Mouse (Mus musculus) megakaryocyte progenitor cell, adult 5-6 weeks (primary cell): Measurements from ENCODE around the gene Kif6. TPM values are rescaled to one million over a fixed set of nuclear protein-coding genes. Genes with fewer than 3 reads are reported as not detected.

Experiments
- ATAC-seq: replicated peaks from 2 replicates; pipeline ENCODE4 v1.8.0; 2016; ENCODE audit warnings: mild to moderate bottlenecking, moderate TSS enrichment, inconsistent platforms; ENCODE audit not compliant: poor library complexity
- total RNA-seq, 2 experiments: library from RNA; stranded (forward) in 1 of 2; stranded (reverse) in 1 of 2; fragments of 157-497, 149-512 nt in 1 of 2; fragments of 200-1000 nt in 1 of 2; gene quantifications; 2 replicates each; pipeline versions ENCODE4 v1.2.3 to v1.2.4; 2015 to 2017

Gene Kif6
- total RNA-seq, 2 experiments from 2014 or later: not detected

DNA sequence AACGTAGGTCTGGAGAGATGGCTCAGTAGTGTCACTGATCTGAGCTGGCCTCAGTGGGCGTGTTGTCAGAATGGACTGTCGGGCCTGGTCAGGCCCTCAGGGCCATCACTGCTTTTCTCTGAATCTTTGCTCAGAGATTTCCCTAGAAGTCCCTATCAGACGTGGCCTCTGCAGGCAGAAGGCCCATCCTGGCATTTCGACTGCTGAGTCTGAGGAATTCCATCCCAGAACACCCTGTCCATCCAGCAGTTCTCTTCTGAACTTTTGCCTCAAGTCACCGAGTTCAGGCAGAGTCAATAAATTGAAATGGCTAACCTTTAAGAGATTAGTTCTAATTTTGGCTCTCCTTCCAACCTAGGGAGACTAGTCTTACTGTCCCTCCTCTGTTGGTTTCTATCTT lies 119.1 kb downstream of the Kif6 start:
- ATAC-seq: no peak

DNA sequence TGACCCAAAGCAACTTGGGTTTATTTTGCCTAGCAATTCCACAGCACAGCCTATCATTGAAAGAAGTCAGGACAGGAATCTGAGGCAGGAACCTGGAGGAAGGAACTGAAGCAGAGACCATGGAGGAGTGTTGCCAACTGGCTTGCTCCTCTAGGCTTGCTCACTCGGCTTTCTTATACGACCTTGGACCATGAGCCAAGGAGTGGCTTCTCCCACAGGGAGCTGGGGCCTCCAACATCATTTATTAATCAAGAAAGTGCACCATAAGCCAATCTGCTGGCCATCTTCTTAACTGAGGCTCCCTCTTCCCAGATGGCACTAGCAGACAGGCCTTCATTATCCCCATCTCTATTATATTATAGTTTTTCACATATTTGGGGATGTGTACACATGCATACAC lies 119.8 kb downstream of the Kif6 start:
- ATAC-seq: no peak

DNA sequence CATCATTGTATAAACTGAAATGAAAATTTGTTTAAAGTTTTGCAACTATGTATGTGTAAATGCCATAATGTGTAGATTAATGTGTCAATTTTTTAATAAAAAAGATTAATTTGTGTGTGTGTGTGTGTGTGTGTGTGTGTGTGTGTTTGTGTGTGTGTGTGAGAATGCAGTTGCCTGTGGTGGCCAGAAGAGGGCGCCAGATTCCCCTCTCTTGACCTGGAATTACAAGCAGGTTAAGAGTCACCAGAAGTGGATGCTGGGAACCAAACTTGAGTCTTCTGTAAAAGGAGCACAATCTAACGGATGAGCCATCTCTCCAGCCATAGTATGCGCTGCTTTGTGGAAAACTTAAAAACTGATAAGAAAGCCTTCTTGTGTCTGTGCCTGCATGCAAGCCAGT lies 121.4 kb downstream of the Kif6 start:
- ATAC-seq: no peak

DNA sequence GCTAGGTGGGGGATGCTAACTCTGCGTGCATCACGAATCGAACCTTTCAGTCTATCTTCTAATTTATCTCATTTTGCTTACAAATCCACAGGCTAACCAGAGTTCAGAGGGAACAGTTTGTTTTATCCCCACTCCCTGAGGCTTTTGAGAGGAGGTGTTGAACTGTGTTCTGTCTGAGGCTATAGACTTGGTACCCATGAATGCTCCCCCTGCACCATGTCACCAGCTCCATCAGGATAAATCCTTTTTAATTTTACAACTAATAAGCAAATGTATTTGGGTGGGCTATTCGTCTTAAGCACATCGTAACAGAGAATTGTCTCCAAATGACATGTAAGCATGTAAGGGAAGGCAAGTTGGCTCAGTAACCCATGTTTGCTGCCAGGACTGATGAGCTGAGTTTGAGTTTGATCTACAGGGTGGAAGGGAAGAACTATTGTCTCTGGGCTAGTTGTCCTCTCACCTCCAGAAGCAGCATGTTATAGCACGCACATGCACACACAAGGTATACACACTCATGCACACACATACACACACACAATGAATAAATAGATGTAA lies 122.4 kb downstream of the Kif6 start:
- no peak for ATAC-seq

DNA sequence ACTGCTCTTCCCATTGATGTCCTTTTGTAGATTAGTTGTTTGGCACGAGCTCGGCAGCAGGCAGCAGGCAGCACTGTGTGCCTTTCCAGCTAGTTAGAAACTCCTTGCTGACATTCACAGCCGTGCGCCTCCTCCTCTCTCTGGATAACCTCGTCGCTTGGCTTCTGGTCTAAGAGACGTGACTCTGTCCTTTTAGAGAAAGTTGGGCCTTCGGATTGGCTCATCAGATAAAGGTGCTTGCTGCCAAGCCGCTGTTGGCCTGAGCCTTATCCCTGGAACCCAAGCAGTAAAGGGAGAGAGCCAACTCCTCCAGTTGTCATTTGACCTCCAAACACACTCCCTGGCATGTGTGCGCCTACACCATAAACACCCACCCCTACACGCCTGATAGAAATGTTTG lies 123.4 kb downstream of the Kif6 start:
- ATAC-seq: no peak

DNA sequence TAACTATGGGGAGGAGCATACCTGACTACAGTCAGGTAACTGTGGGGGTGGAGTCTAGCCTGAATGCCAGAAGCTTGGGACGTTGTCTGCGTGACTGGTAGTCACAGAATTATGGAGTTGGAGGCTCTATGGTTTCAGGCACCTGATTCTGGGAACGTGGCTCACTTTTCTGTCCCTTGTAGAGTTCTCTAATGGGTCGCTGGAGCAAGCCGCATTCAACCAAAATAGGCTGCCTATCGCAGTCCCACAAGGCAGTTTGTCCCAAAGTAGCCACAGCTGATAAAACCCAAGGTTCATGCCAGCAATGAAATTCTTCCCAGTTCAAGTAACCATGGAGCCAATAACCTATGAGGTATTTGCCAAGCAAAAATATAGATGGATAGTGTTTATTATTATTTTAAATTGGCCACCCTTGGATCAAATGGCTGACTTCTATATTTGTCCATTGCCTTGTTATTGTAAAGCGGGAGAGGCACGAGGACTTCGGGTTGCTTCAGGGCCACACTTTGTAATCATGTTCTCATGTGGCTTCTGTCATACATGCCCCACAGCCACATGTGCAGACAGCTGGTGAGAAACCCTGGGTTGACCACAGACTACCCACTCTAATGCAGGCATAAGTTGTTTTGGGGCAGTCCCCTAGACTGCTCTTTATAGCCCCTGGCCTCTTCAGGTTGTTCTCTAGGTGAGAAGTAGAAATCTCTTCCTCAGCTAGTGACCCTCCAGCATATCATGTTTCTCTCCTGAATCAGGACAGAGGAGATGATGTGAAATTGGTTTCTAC lies 125.2 kb downstream of the Kif6 start:
- no peak for ATAC-seq

DNA sequence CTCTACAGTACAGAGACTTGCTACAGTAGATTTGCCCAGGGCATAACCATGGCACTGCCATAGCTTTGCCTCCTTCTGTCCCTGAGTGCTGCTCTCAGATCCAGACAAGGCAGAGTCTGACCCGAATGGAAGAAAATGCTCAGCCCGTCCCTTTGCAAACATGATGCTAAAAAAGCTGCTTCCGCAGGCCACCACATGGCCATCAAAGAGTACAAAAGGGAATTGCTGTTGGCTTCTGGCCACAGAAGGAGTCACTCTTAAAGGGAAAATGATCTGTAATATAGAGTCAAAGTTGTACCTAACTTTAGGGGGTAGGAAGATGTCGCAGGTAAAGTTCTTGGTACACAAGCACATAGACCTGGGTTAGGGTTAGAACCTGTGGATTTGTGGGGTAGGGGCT lies 126.2 kb downstream of the Kif6 start:
- ATAC-seq: no peak

DNA sequence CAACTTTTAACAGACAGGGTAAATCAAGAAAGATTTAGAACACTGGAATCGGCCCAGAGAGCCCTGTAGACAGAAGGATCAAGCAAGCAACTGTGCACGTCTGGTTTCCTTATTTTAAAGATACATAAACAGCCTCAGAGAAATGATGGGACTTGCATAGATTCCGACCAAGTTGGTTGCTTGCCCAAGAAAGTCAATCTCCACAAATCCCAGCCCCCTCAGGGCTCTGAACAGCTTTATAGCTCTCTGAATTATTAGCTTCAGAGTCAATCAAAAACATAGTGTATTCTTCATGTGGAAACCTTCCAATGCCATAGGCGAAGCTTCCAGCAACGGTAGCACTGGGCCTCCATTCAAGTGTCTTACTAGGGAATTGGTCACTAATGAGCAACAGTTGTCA lies 127.0 kb downstream of the Kif6 start:
- no peak for ATAC-seq

DNA sequence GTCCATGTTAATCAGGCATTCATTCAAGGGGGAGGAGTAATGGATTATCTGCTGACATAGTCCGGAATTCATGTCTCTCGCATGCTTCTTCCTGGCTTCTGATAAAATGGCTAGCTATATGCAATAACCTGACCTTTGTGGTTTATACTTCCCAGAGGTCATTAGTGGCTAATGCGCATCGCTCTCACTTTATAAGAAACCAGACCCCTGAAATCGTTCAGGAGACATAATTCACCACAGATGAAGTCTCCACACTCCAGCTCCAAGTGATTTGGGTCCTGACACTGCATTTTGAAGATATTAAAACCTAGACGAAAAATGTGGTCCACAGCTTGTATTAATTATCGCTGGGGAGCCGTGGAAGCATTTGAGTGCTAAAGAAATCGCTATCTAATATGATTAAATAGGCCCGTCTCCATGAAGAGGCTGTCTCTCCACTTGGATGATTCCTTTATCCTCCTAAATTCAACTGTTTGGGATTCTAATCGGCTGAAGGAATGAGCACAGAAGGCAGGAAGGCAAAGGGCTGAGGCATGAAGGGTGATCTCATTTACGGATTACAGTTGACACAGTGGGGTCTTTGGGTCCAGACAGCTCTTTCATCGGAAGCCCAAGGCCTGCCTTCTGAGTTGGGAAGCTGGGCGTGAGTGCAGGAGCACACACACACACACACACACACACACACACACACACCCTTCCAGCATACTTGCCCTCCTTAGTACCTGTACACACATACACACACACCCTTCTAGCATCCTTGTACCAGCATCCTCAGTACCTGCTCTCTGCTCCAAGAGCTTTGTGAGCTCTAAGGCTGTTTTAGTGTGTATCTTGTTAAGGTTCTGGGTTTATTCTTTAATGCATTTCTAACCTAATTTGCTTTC lies 128.9 kb downstream of the Kif6 start:
- no peak for ATAC-seq

DNA sequence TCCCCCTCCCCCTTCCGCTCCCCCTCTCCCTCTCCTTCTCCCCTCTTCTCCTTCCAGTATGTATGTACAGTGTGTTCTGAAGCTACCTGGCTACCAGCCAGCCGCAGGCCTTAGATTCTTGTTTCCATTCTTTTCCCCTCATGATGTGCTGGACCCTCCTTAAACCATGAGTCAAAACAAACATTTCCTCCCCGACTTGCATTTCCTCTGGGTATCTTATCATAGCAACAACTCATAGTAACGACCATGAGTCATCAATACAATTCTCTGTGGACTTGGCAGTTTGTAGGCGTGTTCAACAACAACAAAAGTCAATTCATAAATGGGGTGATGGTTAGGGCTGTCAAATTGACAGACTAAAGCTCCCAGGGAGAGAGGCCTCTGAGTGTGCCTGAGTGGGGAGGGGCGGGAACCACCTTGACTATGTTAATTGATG lies 136.0 kb downstream of the Kif6 start:
- no peak for ATAC-seq

DNA sequence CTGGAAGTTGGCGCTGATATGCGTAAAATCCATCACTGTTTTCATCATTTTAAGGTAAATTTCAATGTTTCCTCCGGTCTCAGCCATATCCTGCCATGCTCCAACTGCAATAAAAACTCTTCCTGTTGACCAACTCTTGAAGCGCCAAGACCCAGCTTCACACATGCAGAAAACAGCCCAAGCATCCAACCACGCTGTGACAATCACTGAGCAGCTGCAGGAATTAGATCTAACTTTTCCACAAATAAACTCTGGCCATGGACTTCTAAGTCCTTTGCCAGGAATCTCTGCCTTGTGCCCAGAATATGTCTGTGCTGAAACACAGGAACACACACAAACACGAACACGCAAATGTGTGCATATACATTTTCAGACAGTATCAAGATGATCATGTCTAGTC lies 138.9 kb downstream of the Kif6 start:
- ATAC-seq: no peak

DNA sequence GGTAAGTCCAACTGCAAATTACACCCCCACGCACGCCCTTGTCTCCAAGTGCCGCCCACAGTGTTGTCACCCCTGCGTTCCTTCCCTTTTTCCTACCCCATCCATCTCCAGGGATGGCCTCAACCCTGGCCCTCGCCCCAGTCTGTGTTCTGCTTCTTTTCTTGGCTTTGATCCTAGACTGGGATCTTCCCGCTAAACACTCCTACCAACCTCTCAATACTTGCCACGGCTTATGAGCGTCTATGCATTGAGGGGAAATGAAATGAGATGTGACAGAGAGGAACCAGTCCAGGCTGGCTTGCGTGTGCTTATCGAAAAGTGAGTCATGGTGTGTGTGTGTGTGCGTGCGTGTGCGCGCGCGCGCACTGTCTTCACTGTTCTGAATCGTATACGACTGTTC lies 141.9 kb downstream of the Kif6 start:
- ATAC-seq: no peak

DNA sequence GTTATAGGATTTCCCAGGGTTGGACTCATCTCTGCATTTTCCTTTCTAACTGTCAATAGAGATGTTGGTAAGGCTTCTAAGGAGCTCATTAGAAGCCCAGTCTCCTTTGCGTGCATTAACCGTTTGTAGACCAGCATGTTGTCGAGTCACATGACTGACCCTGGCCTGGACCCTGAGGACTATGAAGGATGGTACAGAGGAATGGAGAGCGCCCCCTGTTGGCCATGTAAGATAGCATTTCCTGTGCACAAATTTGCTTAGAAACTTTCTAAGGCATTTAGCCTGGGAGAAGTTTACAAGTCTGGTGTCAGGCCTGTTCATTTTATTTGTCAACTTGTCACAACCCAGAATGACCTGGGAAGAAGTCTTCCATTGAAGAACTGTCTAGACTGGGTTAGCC lies 144.1 kb downstream of the Kif6 start:
- no peak for ATAC-seq

DNA sequence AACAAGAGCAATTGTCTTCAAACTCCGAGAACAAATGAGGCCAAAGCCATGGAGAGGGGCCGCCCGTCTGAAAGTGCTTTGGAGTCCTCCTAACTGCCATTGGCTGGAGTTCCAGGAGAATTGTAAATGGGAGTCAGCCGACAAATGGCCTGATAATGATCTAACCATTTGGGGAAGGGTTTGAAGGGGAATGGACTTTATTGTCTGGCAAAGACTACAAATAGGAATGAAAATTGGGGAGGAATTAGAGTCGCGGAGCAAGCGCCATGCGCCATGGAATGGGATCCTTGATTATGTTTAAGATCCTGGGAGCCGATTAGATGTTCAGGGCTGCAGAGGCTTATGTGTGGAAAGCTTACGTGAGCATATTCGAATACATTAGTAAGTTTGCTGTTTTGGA lies 146.3 kb downstream of the Kif6 start:
- ATAC-seq: no peak

DNA sequence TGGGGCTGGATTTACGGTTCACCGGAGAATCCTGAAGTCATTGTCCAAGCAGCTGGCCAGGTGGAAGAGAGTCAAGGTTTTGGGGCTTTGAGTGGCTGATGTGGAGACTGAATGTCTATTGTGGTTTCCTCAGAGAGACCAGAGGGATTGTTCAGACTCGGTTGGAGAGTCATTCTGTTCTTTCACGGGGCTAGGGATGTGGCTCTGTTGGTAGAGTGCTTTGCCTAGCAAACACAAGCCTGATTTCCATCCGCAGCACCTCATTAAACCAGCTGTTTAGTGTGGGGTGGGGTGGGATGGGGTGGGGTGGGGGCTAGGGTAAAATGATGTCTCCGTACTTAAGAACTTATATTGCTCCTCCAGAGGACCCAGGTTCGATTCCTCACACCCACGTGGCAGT lies 146.9 kb downstream of the Kif6 start:
- no peak for ATAC-seq

DNA sequence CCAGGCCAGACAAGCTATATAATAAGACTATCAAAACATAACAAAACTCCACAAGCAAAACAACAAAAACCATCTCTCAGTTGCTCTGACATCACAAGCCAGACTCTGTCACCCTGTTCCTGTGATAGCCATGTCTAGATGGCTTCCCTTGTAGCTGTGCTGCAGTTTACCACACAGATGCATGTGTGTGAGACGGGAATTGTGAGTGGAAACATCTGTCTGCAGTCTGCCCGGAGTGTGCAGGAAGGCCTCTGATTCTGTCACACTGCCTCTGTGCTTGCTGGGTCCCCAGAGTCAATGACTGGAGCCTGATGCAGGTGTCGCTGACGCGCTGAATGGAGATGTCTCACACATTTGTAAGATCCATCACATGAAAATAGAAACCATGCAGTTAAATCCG lies 150.0 kb downstream of the Kif6 start:
- no peak for ATAC-seq

DNA sequence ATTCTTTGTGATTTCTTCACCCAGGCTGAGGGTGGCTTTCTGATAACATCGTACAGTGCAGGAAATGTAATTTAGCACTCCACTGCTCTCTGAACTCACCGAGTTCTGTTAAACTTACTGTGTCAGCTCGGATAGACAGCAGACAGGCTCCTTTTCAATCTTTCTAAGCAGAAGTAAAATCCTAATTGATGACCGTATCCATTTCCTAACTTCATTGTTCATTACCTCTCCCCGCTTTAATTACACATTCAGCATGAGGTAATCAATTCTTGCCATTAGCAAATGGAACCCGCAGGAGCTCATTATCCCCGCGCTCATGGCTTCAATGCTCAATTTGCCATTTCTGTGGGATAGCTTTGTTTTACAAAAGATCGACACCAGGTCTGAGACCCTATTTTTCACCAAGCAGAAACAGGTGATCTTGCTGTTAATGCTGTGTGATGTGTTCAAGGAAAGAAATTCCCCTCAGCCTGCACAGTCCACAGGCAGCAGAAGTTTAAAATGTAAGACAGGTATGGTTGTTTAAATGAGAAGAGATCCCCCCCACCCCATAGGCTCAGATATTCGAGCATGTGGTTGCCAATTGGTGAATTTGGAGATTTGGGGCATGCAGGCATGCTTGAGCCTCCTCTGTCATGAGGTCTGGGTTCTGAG lies 152.9 kb downstream of the Kif6 start:
- no peak for ATAC-seq

DNA sequence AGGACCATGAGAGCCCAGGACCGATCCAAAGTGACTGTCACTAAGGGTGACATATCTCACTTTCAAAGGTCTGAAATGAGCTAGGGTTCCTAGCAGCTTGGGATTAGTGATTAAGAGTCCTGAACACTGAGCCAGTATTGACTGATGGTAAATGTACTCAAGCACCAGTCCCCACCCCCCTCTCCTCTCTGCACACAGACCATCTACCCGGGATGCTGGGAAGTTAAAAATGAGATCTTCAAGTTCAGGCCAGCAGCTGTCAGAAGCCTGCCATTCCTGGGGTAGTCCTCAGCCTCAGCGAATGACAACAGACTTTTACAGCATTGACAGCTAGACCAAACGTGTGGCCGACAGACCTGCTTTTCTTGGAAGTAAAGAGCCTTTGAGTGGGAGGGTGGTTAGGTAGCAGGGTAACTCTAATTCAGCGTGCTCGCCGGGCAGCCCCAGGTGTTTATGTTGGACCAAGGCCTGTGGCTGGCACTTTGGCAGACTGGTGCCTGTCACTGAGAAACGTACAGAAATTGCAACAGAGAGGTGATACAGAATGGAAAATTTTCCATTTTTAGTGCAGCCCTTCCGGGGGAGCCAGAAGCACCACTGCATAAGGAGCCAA lies 156.9 kb downstream of the Kif6 start:
- ATAC-seq: no peak

DNA sequence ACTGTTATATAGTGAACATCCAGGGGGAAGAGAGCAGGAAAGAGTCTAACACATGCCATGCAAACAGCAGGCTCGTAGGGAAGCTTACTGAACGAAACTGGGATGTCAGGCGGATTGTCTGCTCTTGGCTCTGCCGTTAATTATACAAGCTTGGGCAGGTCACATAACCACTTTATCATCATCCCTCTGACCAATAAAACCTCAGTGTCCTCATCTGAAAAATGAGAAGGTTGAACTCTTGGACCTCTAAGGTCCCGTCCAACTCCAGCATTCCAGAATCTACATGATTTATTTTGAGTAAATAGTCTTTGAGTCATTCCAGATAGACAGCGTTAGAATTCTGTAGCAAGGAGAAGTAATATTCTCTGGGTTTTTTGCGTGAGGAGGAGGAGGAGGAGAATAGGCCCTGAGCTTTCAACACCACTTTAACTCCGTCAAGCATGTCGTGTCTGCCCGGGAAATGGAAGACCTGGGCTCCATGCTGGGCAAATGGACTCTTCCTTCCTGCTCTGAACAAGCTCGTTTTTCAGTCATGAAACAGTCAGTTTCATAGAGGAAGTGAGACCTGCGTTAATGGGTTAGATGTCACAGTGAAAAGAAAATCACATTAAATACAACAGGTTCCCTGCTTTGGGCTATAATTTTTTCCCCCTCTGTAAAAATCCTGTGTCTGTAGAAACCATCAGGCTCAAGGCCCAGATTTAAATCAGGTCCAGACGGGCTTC lies 162.3 kb downstream of the Kif6 start:
- ATAC-seq: peak; percentile 44; the same call in 1 of the 2 replicates

DNA sequence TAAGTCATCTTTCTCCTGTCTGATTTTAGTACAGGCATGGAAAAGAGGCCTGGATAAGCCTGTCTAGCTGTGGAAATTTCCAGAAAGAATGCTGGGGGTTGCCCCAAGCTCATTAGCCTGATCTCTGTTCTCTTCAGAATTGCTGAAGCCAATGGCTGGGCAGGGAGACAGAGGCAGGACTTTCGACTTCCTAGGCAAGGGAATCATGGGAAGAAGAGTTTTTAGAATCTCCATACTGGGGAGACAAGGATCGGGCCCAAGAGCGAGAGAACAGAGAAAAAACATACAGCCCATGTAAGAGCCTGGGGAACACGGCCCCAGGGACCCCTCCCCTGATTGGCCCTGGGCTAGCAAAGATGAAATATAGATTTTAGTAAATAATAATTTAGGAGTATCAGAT lies 164.1 kb downstream of the Kif6 start:
- no peak for ATAC-seq
